Mouse (Mus musculus): ENCODE measurements at regions not wholly inside any gene's neighbourhood (a gene's known extent, or its start where the extent isn't known, plus 50 kb on each side); places are given as distances from the start of the nearest gene placed in this dataset.

DNA sequence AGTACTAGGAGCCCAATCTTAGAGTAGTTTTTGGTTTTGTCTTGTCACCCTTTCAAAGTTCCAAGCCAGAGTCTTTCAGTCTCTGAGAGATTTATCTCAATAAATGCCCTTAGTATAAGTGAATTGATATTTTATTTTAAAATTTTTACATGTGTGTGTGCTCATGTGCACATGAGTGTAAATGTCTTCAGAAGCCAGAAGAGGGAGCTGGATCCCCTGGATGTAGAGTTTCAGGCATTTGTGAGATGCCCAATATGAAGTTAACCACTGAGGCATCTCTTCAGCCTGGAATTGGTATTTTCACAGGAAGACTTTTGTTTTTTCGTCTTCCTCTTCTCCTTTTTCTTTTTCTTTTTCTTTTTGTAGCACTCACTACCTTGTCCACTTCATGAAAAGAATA, 262.3 kb upstream of the Eif4g2 start:
- TF ChIP-seq POLR2A (IDR thresholded peaks at IDR 0.05; ENCODE audit: borderline replicate concordance, low read depth, low read length) (no peak), CTCF (IDR thresholded peaks at IDR 0.05; ENCODE audit: low read depth, low read length) (no peak)
